Mouse (Mus musculus) adrenal gland (tissue): ENCODE results near the gene Chd2.

ENCODE experiments used
- intact Hi-C: fragments of 180-260 bp; cut with DNase I; formaldehyde crosslinking; loops from one replicate; pipeline ENCODE4 v1.15.1; 2025

Chd2 gene

GRCm38 (mm10) chr7:73388866-73389265 is 152.8 kb downstream of the Chd2 start:
- intact Hi-C loops = loop anchor here (10.0 kb wide), 1 partner anchor 854 kb away; no protein-coding TSS in a partner anchor

GRCm38 (mm10) chr7:73382843-73383242 is 158.8 kb downstream of the Chd2 start:
- intact Hi-C loops = loop anchor here (10.0 kb wide), 1 partner anchor 848 kb away; no protein-coding TSS in a partner anchor

- intact Hi-C loops = loop anchor here (5.0 to 10.0 kb wide), 2 partner anchors 44 to 343 kb away; no protein-coding TSS in a partner anchor
Measured at GRCm38 (mm10) chr7:73378034-73378433, 163.6 kb downstream of the Chd2 start.

- intact Hi-C loops = loop anchor here (2.0 to 10.0 kb wide), 3 partner anchors 45 to 977 kb away; no protein-coding TSS in a partner anchor
Measured at GRCm38 (mm10) chr7:73377307-73377706, 164.3 kb downstream of the Chd2 start.
